Comparison of ENCODE assay signal across 3 mouse cellular contexts in the genomic region with DNA sequence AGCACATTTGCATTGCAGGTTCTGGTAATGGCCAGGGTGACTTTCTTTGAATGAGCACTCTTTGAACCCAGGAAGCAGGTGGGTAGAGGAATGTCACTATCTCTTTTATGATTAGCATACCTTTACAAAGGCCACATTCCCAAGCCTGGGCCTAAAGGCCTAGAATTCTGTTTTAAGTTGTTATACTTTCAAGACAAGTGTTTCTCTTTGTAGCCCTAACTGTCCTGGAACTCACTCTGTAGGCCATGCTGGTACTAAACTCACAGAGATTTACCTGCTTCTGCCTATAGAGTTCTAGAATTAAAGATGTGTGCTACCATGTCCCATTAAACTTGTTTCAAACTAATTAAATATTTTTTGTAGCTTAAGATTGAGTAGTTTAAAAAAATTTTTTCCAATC.
A peak's percentile ranks its signal among the peaks of the same experiment; 100 is the strongest.
DNase-seq lines count a peak whose midpoint lies in the region.

No protein-coding gene starts in this region.

- peak; percentile 47 for DNase-seq in ES-CJ7 (ENCODE audit: low read depth, low spot score)
- DNase-seq in R1 (ENCODE audit: low read depth, low spot score): peak; percentile 53
- peak; percentile 55 for DNase-seq in ZHBTc4 (ENCODE audit: low read depth, low spot score)
